Mouse (Mus musculus) liver, embryonic 14.5 days (tissue): ENCODE measurements at regions not wholly inside any gene's neighbourhood (a gene's known extent, or its start where the extent isn't known, plus 50 kb on each side); places are given as distances from the start of the nearest gene placed in this dataset.

Source experiments
- ATAC-seq: fragments of 200-750 bp; cut with Nextera tagmentation; 2 replicates; pipeline ENCODE4 v1.8.0; 2017; ENCODE audit warnings: moderate number of reproducible peaks, mild to moderate bottlenecking, moderate library complexity; ENCODE audit not compliant: insufficient read depth
- DNase-seq, 3 experiments: peaks; one replicate each; pipeline ENCODE4 v3.0.0-alpha.2; 2012 to 2013; ENCODE audit warnings: low read depth in 3 of 3, low spot score in 3 of 3
- H3K27ac ChIP-seq: fragments of 300-500 bp; sonication (generic); 2 replicates; pipeline ENCODE4 v1.5.1; 2014; ENCODE audit warnings: moderate library complexity, mild to moderate bottlenecking, control low read depth, inconsistent platforms
- H3K27me3 ChIP-seq: fragments of 300-500 bp; sonication (generic); 2 replicates; pipeline ENCODE4 v1.6.1; 2014; ENCODE audit warnings: mild to moderate bottlenecking, low read length, moderate library complexity; ENCODE audit not compliant: control insufficient read depth, insufficient read depth
- H3K36me3 ChIP-seq: fragments of 300-500 bp; sonication (generic); replicated peaks from 2 replicates; pipeline ENCODE4 v1.6.1; 2014; ENCODE audit warnings: low read depth; ENCODE audit not compliant: control insufficient read depth, insufficient read depth
- H3K4me1 ChIP-seq, 2 experiments: fragments of 200-500 bp in 1 of 2; fragments of 300-500 bp in 1 of 2; sonication (generic) in 1 of 2; replicated peaks; 2 replicates each; pipeline ENCODE4 v1.6.1; 2012 to 2014; ENCODE audit warnings: antibody characterized with exemption in 1 of 2, inconsistent platforms in 1 of 2, low read length in 1 of 2; ENCODE audit not compliant: control insufficient read depth in 2 of 2, insufficient read depth in 2 of 2
- H3K4me2 ChIP-seq: fragments of 300-500 bp; sonication (generic); 2 replicates; pipeline ENCODE4 v1.6.1; 2014; ENCODE audit warnings: low read depth, mild to moderate bottlenecking, control low read depth, moderate library complexity
- H3K4me3 ChIP-seq, 2 experiments: fragments of 200-500 bp in 1 of 2; fragments of 300-500 bp in 1 of 2; sonication (generic) in 1 of 2; 2 replicates each; pipeline ENCODE4 v1.5.1; 2012 to 2014; ENCODE audit warnings: low read depth in 2 of 2, low read length in 2 of 2, mild to moderate bottlenecking in 2 of 2, control low read depth in 1 of 2, inconsistent platforms in 1 of 2, moderate library complexity in 1 of 2; ENCODE audit not compliant: insufficient read depth in 1 of 2
- H3K9ac ChIP-seq: fragments of 300-500 bp; sonication (generic); replicated peaks from 2 replicates; pipeline ENCODE4 v1.6.1; 2014; ENCODE audit warnings: mild to moderate bottlenecking, control low read depth, moderate library complexity
- H3K9me3 ChIP-seq: fragments of 300-500 bp; sonication (generic); 2 replicates; pipeline ENCODE4 v1.6.1; 2016; ENCODE audit warnings: low read length, mixed read lengths; ENCODE audit not compliant: control insufficient read depth
- CTCF ChIP-seq: IDR thresholded peaks from 2 replicates; pipeline ENCODE4 v1.5.1; 2016; ENCODE audit warnings: antibody characterized with exemption, low read depth, control low read depth
- EP300 ChIP-seq: IDR thresholded peaks from 2 replicates; pipeline ENCODE4 v1.6.1; 2016; ENCODE audit warnings: antibody characterized with exemption, low read depth
- WGBS: fragments of 180-500 bp; shearing (Covaris S2); extraction: QIAGEN DNeasy Blood & Tissue Kit; methylation state at CpG from one replicate; pipeline ENCODE4 v1.1.7; 2014; ENCODE audit not compliant: insufficient replicate concordance; 5-methylcytosine and 5-hydroxymethylcytosine counted together

- Histone ChIP-seq H3K4me3 (no peak overlapping the region), H3K36me3 (no peaks in the 10 kb centered on the region), H3K9ac (no peak overlapping the region), H3K4me2 (no peak overlapping the region), H3K27ac (no peak overlapping the region), H3K4me1 (no peaks in the 10 kb centered on the region), H3K9me3 (no peaks in the 10 kb centered on the region), H3K27me3 (no peaks in the 10 kb centered on the region)
- 59% methylated on average over 8 of the region's 8 CpGs for WGBS
- TF ChIP-seq CTCF = no peak
- no peak for TF ChIP-seq EP300
- ATAC-seq (no peak), DNase-seq (no peak)
Observed at GRCm38 (mm10) chr1:119324551-119324950, 97.5 kb downstream of the Inhbb start.

- WGBS = 66% methylated on average over 10 of the region's 10 CpGs
- Histone ChIP-seq H3K36me3 (no peaks in the 10 kb centered on the region), H3K27ac (no peak overlapping the region), H3K27me3 (no peaks in the 10 kb centered on the region), H3K4me1 (no peaks in the 10 kb centered on the region), H3K9me3 (no peaks in the 10 kb centered on the region), H3K4me2 (no peak overlapping the region), H3K4me3 (no peak overlapping the region), H3K9ac (no peak overlapping the region)
- no peak for DNase-seq
- no peak for ATAC-seq
- TF ChIP-seq EP300 (no peak), CTCF (no peak)
Observed at GRCm38 (mm10) chr1:119322279-119322995, 99.6 kb downstream of the Inhbb start.

- H3K4me2 ChIP-seq = no peak overlapping the region
- WGBS = 66% methylated on average over 8 of the region's 8 CpGs
- no peaks in the 10 kb centered on the region for H3K4me1 ChIP-seq
- H3K4me3 ChIP-seq = no peak overlapping the region
- TF ChIP-seq EP300 = no peak
- TF ChIP-seq CTCF = no peak
- H3K27me3 ChIP-seq = no peaks in the 10 kb centered on the region
- no peak for ATAC-seq
- no peak for DNase-seq
- no peak overlapping the region for H3K27ac ChIP-seq
- H3K9ac ChIP-seq = no peak overlapping the region
- H3K9me3 ChIP-seq = no peaks in the 10 kb centered on the region
- no peaks in the 10 kb centered on the region for H3K36me3 ChIP-seq
Observed at GRCm38 (mm10) chr1:119321799-119322198, 100.2 kb downstream of the Inhbb start.

- H3K27me3 ChIP-seq = no peaks in the 10 kb centered on the region
- H3K4me1 ChIP-seq = no peaks in the 10 kb centered on the region
- H3K36me3 ChIP-seq = no peaks in the 10 kb centered on the region
- no peaks in the 10 kb centered on the region for H3K9me3 ChIP-seq
- H3K4me3 ChIP-seq = no peak overlapping the region
- WGBS = 68% methylated on average over 4 of the region's 4 CpGs
- no peak for DNase-seq
- TF ChIP-seq EP300 (no peak), CTCF (no peak)
- no peak for ATAC-seq
- no peak overlapping the region for H3K27ac ChIP-seq
- H3K9ac ChIP-seq = no peak overlapping the region
- no peak overlapping the region for H3K4me2 ChIP-seq
Observed at GRCm38 (mm10) chr1:119317006-119317405, 105.0 kb downstream of the Inhbb start.

GRCm38 (mm10) chr1:119308719-119309365, 113.2 kb downstream of the Inhbb start:
- no peak for DNase-seq

More at GRCm38 (mm10) chr1:119308719-119309365, 113.2 kb downstream of the Inhbb start:
- Histone ChIP-seq H3K9me3 (no peaks in the 10 kb centered on the region), H3K4me2 (no peak overlapping the region), H3K4me3 (no peak overlapping the region), H3K27ac (no peak overlapping the region), H3K4me1 (no peaks in the 10 kb centered on the region), H3K36me3 (no peaks in the 10 kb centered on the region), H3K9ac (no peak overlapping the region), H3K27me3 (no peaks in the 10 kb centered on the region)
- TF ChIP-seq EP300 (no peak), CTCF (no peak)
- no peak for ATAC-seq
- 54% methylated on average over 9 of the region's 9 CpGs for WGBS
